Mouse (Mus musculus) bone marrow macrophage, adult 2 months (primary cell): ENCODE measurements at regions not wholly inside any gene's neighbourhood (a gene's known extent, or its start where the extent isn't known, plus 50 kb on each side); places are given as distances from the start of the nearest gene placed in this dataset.

Experiments used
- CTCF ChIP-seq: IDR thresholded peaks from 2 replicates; pipeline ENCODE4 v1.5.1; 2012; ENCODE audit warnings: low read depth, mild to moderate bottlenecking, low read length, moderate library complexity
- POLR2A ChIP-seq: IDR thresholded peaks from 2 replicates; pipeline ENCODE4 v1.6.1; 2012; ENCODE audit warnings: mild to moderate bottlenecking, low read depth, low read length, borderline replicate concordance

GRCm38 (mm10) chr4:101326067-101326466 is 61.0 kb upstream of the Jak1 start:
- TF ChIP-seq CTCF: no peak
- no peak for TF ChIP-seq POLR2A
